Mouse (Mus musculus) E14TG2a.4 (cell line): ENCODE results near the gene Ccdc124.

ENCODE experiments used
- CTCF ChIP-seq: conservative IDR thresholded peaks from 2 replicates; pipeline ENCODE4 v1.5.1; 2014; ENCODE audit warnings: low read length
- NANOG ChIP-seq: IDR thresholded peaks from 2 replicates; pipeline ENCODE4 v1.6.1; 2014; ENCODE audit warnings: borderline replicate concordance, low read length, mixed read lengths

GRCm38 (mm10) chr8:70903112-70903511 lies 29.4 kb upstream of the Ccdc124 start:
- TF ChIP-seq CTCF (no peak), NANOG (no peak)
